In the genomic region with DNA sequence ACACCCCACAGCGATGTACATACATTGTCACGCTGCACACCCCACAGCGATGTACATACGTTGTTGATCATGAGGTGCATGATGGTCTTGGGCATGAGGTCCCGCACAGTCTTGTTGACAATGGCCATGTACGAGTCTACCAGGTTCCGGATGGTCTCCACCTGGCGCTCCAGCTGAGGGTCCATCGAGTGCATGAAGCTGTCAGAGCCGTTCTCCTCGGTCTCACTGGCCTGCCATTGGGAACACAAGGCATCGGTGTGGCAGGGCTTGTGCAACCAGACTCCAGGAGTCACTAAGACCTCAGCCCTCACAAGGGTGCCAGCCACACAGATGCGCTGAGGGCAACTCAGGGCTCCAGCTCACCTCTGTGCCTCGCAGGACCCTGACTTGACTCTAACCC, we compare ENCODE assay signal across 13 mouse cellular contexts. TPM values are rescaled to one million over a fixed set of nuclear protein-coding genes. Genes with fewer than 3 reads are reported as not detected.
A peak's percentile ranks its signal among the peaks of the same experiment; 100 is the strongest.
DNase-seq lines count a peak whose midpoint lies in the region; ATAC-seq and TF ChIP-seq lines count a peak whose summit lies in the region.
"Had no signal": no experiment of that assay in that cellular context is flagged by ENCODE, and none has a peak within 500 bp of the region (broad histone marks: within the 10 kb centered on the region; RNA-seq: fewer than 3 reads in every experiment).

No protein-coding gene starts in this region.

- H3K4me1 ChIP-seq in heart, postnatal 0 days (ENCODE audit: control insufficient read depth, insufficient read depth): peaks cover 25% of the 10 kb centered on the region
- peaks cover 29% of the 10 kb centered on the region for H3K4me1 ChIP-seq in midbrain, embryonic 11.5 days (ENCODE audit: control insufficient read depth, insufficient read depth, low read length)
- peaks cover 15% of the 10 kb centered on the region for H3K4me1 ChIP-seq in midbrain, embryonic 14.5 days (ENCODE audit: control insufficient read depth, insufficient read depth, low read length)
- H3K4me1 ChIP-seq in limb, embryonic 10.5 days: peaks cover 87% of the 10 kb centered on the region

- no peak overlapping the region for H3K4me3 ChIP-seq in heart, postnatal 0 days (ENCODE audit: low read depth, low read length)
- H3K4me3 ChIP-seq in midbrain, embryonic 11.5 days (ENCODE audit: low read depth, low read length): no peak overlapping the region
- H3K4me3 ChIP-seq in midbrain, embryonic 14.5 days (replicated peaks; ENCODE audit: low read depth, low read length): no peak overlapping the region
- 0 out of 2 replicates have a peak overlapping the region, but pooled peaks have one; percentile 29 for H3K4me3 ChIP-seq in limb, embryonic 10.5 days
- H3K4me3 ChIP-seq: liver, embryonic 13.5 days had no signal

- TF ChIP-seq CTCF in heart, postnatal 0 days (IDR thresholded peaks at IDR 0.05; ENCODE audit: low read depth): no peak

- WGBS in heart, postnatal 0 days: 92% methylated on average over 14 of the region's 14 CpGs
- WGBS in midbrain, embryonic 11.5 days: 95% methylated on average over 14 of the region's 14 CpGs
- WGBS in midbrain, embryonic 14.5 days: 95% methylated on average over 14 of the region's 14 CpGs
- WGBS in limb, embryonic 10.5 days: 95% methylated on average over 14 of the region's 14 CpGs

- no peaks in the 10 kb centered on the region for H3K9me3 ChIP-seq in heart, postnatal 0 days (replicated peaks; ENCODE audit: control insufficient read depth, low read length)
- H3K9me3 ChIP-seq in midbrain, embryonic 11.5 days (ENCODE audit: control insufficient read depth, low read length): no peaks in the 10 kb centered on the region
- no peaks in the 10 kb centered on the region for H3K9me3 ChIP-seq in midbrain, embryonic 14.5 days (ENCODE audit: control insufficient read depth, low read length)
- no peaks in the 10 kb centered on the region for H3K9me3 ChIP-seq in limb, embryonic 10.5 days (replicated peaks)
- H3K9me3 ChIP-seq: liver, embryonic 13.5 days had no signal

- TF ChIP-seq EP300 in heart, postnatal 0 days (IDR thresholded peaks at IDR 0.05; ENCODE audit: low read depth): no peak

- H3K27me3 ChIP-seq in heart, postnatal 0 days (ENCODE audit: control insufficient read depth, insufficient read depth, low read length): peaks cover 44% of the 10 kb centered on the region
- H3K27me3 ChIP-seq in midbrain, embryonic 11.5 days (ENCODE audit: control insufficient read depth, insufficient read depth, low read length): peaks cover 8% of the 10 kb centered on the region
- H3K27me3 ChIP-seq in midbrain, embryonic 14.5 days (ENCODE audit: control insufficient read depth, insufficient read depth, low read length): peaks cover 6% of the 10 kb centered on the region; the same call in 1 of the 2 replicates
- H3K27me3 ChIP-seq in limb, embryonic 10.5 days (ENCODE audit: low read depth, poor library complexity, severe bottlenecking): no peaks in the 10 kb centered on the region
- H3K27me3 ChIP-seq: Patski had no signal

- H3K36me3 ChIP-seq in heart, postnatal 0 days (replicated peaks; ENCODE audit: control insufficient read depth, insufficient read depth, low read length): no peaks in the 10 kb centered on the region
- H3K36me3 ChIP-seq in midbrain, embryonic 11.5 days (ENCODE audit: control insufficient read depth, insufficient read depth, low read length): peaks cover 2% of the 10 kb centered on the region; the same call in 1 of the 2 replicates
- peaks cover 43% of the 10 kb centered on the region for H3K36me3 ChIP-seq in midbrain, embryonic 14.5 days (ENCODE audit: control insufficient read depth, insufficient read depth, low read length)
- peaks cover 39% of the 10 kb centered on the region for H3K36me3 ChIP-seq in limb, embryonic 10.5 days
- H3K36me3 ChIP-seq: liver, embryonic 13.5 days had no signal

- 0 out of 2 replicates have a peak overlapping the region, but pooled peaks have one; percentile 20 for H3K27ac ChIP-seq in heart, postnatal 0 days (ENCODE audit: low read depth)
- no peak overlapping the region for H3K27ac ChIP-seq in midbrain, embryonic 11.5 days (ENCODE audit: low read depth, low read length)
- H3K27ac ChIP-seq in midbrain, embryonic 14.5 days (replicated peaks; ENCODE audit: low read depth, low read length): no peak overlapping the region
- H3K27ac ChIP-seq in limb, embryonic 10.5 days: peak overlapping the region; percentile 98
- H3K27ac ChIP-seq: liver, embryonic 13.5 days; macrophage had no signal

- no peak overlapping the region for H3K9ac ChIP-seq in heart, postnatal 0 days (replicated peaks; ENCODE audit: low read depth, low read length)
- H3K9ac ChIP-seq in midbrain, embryonic 11.5 days (ENCODE audit: low read length): no peak overlapping the region
- no peak overlapping the region for H3K9ac ChIP-seq in midbrain, embryonic 14.5 days (replicated peaks; ENCODE audit: low read length)
- H3K9ac ChIP-seq: forebrain, postnatal 0 days; liver, embryonic 13.5 days had no signal

- DNase-seq in heart, postnatal 0 days (ENCODE audit: low spot score): no peak
- no peak for DNase-seq in heart, postnatal 25 days (ENCODE audit: low spot score)
- peak; percentile 68 for DNase-seq in midbrain, embryonic 11.5 days (ENCODE audit: low spot score, missing footprints)
- no peak for DNase-seq in midbrain, embryonic 14.5 days
- no peak for DNase-seq in limb, embryonic 10.5 days (ENCODE audit: low spot score)
- DNase-seq in frontal cortex, postnatal 14 days (ENCODE audit: low spot score in 2 of 2): no peak
- no peak for DNase-seq in left cerebral cortex, postnatal 10 days (ENCODE audit: extremely low spot score in 1 of 2, low spot score in 2 of 2)
- DNase-seq: cerebellum, adult 8-10 months; forebrain, postnatal 0 days; liver, embryonic 13.5 days; thymus, postnatal 4 days had no signal

- no peak overlapping the region for H3K4me2 ChIP-seq in heart, postnatal 0 days (ENCODE audit: low read depth, low read length)
- H3K4me2 ChIP-seq in midbrain, embryonic 11.5 days: no peak overlapping the region
- no peak overlapping the region for H3K4me2 ChIP-seq in midbrain, embryonic 14.5 days (ENCODE audit: low read length)
- H3K4me2 ChIP-seq: liver, embryonic 13.5 days had no signal

- ATAC-seq in heart, postnatal 0 days (ENCODE audit: insufficient read depth, low read depth): no peak
- ATAC-seq in midbrain, embryonic 11.5 days (ENCODE audit: low FRiP score): no peak
- no peak for ATAC-seq in midbrain, embryonic 14.5 days (ENCODE audit: low FRiP score, low TSS enrichment)
- ATAC-seq: forebrain, postnatal 0 days; Patski had no signal

- intact Hi-C loops in heart, postnatal 25 days (cut with DNase I): no loop called here
- intact Hi-C loops in left cerebral cortex, postnatal 10 days (cut with DNase I): no loop called here

RNA-seq across cellular contexts. Expression of a gene that starts 27.0 kb away (rescaled TPM):
- total RNA-seq in heart, postnatal 0 days (2014; rRNA removed; ENCODE audit: low replicate concordance): 248 and 262 TPM in 2 replicates
- polyA plus RNA-seq in heart, postnatal 0 days (2015; fragmentation: Nextera tagmentation; extraction: Ambion mirVana): 330 and 353 TPM in 2 replicates
- total RNA-seq in heart, postnatal 25 days (2021): 100 to 1,000 TPM; 177 to 188 TPM
- polyA plus RNA-seq in midbrain, embryonic 11.5 days (2014; fragmentation: Nextera tagmentation; extraction: Ambion mirVana): 382 and 417 TPM in 2 replicates
- polyA plus RNA-seq in midbrain, embryonic 14.5 days (2014; fragmentation: Nextera tagmentation; extraction: Ambion mirVana): 169 and 339 TPM in 2 replicates
- polyA plus RNA-seq in limb, embryonic 10.5 days (2016; fragmentation: Nextera tagmentation; extraction: Ambion mirVana): 440 and 446 TPM in 2 replicates
- 100 to 1,000 TPM; 233 to 242 TPM for total RNA-seq in left cerebral cortex, postnatal 10 days (2021)

RNA-seq across cellular contexts. Expression of a gene that starts 27.6 kb away (rescaled TPM):
- total RNA-seq in heart, postnatal 0 days (2014; rRNA removed; ENCODE audit: low replicate concordance): 46.7 and 56.4 TPM in 2 replicates
- 20.8 and 23.4 TPM in 2 replicates for polyA plus RNA-seq in heart, postnatal 0 days (2015; fragmentation: Nextera tagmentation; extraction: Ambion mirVana)
- 10 to 100 TPM; 70.6 to 71.2 TPM for total RNA-seq in heart, postnatal 25 days (2021)
- 14.6 and 16.7 TPM in 2 replicates for polyA plus RNA-seq in midbrain, embryonic 11.5 days (2014; fragmentation: Nextera tagmentation; extraction: Ambion mirVana)
- 22.5 and 26.1 TPM in 2 replicates for polyA plus RNA-seq in midbrain, embryonic 14.5 days (2014; fragmentation: Nextera tagmentation; extraction: Ambion mirVana)
- polyA plus RNA-seq in limb, embryonic 10.5 days (2016; fragmentation: Nextera tagmentation; extraction: Ambion mirVana): 20.4 and 25.0 TPM in 2 replicates
- total RNA-seq in left cerebral cortex, postnatal 10 days (2021): 10 to 100 TPM; 73.6 to 78.6 TPM

RNA-seq across cellular contexts. Expression of a gene that starts 37.3 kb away (rescaled TPM):
- 61.9 and 79.9 TPM in 2 replicates for total RNA-seq in heart, postnatal 0 days (2014; rRNA removed; ENCODE audit: low replicate concordance)
- polyA plus RNA-seq in heart, postnatal 0 days (2015; fragmentation: Nextera tagmentation; extraction: Ambion mirVana): 17.6 and 18.5 TPM in 2 replicates
- total RNA-seq in heart, postnatal 25 days (2021): 10 to 100 TPM; 25.6 to 32.2 TPM
- 43.1 and 46.9 TPM in 2 replicates for polyA plus RNA-seq in midbrain, embryonic 11.5 days (2014; fragmentation: Nextera tagmentation; extraction: Ambion mirVana)
- 46.4 and 54.1 TPM in 2 replicates for polyA plus RNA-seq in midbrain, embryonic 14.5 days (2014; fragmentation: Nextera tagmentation; extraction: Ambion mirVana)
- polyA plus RNA-seq in limb, embryonic 10.5 days (2016; fragmentation: Nextera tagmentation; extraction: Ambion mirVana): 61.3 and 74.8 TPM in 2 replicates
- total RNA-seq in left cerebral cortex, postnatal 10 days (2021): 10 to 100 TPM; 65.2 to 75.1 TPM

RNA-seq across cellular contexts. Expression of a gene that starts 38.3 kb away (rescaled TPM):
- total RNA-seq in heart, postnatal 0 days (2014; rRNA removed; ENCODE audit: low replicate concordance): 3.4 and 10.3 TPM in 2 replicates
- polyA plus RNA-seq in heart, postnatal 0 days (2015; fragmentation: Nextera tagmentation; extraction: Ambion mirVana): 1.5 and 1.6 TPM in 2 replicates
- 1 to 10 TPM; 5.0 to 5.2 TPM for total RNA-seq in heart, postnatal 25 days (2021)
- 12.9 and 13.8 TPM in 2 replicates for polyA plus RNA-seq in midbrain, embryonic 11.5 days (2014; fragmentation: Nextera tagmentation; extraction: Ambion mirVana)
- 90.6 and 103 TPM in 2 replicates for polyA plus RNA-seq in midbrain, embryonic 14.5 days (2014; fragmentation: Nextera tagmentation; extraction: Ambion mirVana)
- polyA plus RNA-seq in limb, embryonic 10.5 days (2016; fragmentation: Nextera tagmentation; extraction: Ambion mirVana): 27.1 and 33.6 TPM in 2 replicates
- total RNA-seq in left cerebral cortex, postnatal 10 days (2021): 100 to 1,000 TPM; 707 to 727 TPM

RNA-seq across cellular contexts. Expression of a gene that starts 54.9 kb away (rescaled TPM):
- 47.2 and 55.1 TPM in 2 replicates for total RNA-seq in heart, postnatal 0 days (2014; rRNA removed; ENCODE audit: low replicate concordance)
- 30.0 and 32.1 TPM in 2 replicates for polyA plus RNA-seq in heart, postnatal 0 days (2015; fragmentation: Nextera tagmentation; extraction: Ambion mirVana)
- 10 to 100 TPM; 19.6 to 21.7 TPM for total RNA-seq in heart, postnatal 25 days (2021)
- 70.9 and 73.2 TPM in 2 replicates for polyA plus RNA-seq in midbrain, embryonic 11.5 days (2014; fragmentation: Nextera tagmentation; extraction: Ambion mirVana)
- polyA plus RNA-seq in midbrain, embryonic 14.5 days (2014; fragmentation: Nextera tagmentation; extraction: Ambion mirVana): 89.6 and 96.1 TPM in 2 replicates
- polyA plus RNA-seq in limb, embryonic 10.5 days (2016; fragmentation: Nextera tagmentation; extraction: Ambion mirVana): 69.6 and 74.0 TPM in 2 replicates
- total RNA-seq in left cerebral cortex, postnatal 10 days (2021): 10 to 100 TPM; 65.2 to 74.9 TPM

Comparison
In these comparisons a context has a peak if more than half of its experiments do, and no peak if none do; other contexts are left out.
1. H3K27ac ChIP-seq: peak in heart, postnatal 0 days (single experiment) and limb, embryonic 10.5 days (single experiment); none in midbrain, embryonic 11.5 days (single experiment) and midbrain, embryonic 14.5 days (single experiment).